Mouse (Mus musculus): ENCODE measurements around the gene Ccar1. TPM values are rescaled to one million over a fixed set of nuclear protein-coding genes. Genes with fewer than 3 reads are reported as not detected.
"Not testable (repeated sequence)": the region's sequence is repeated elsewhere in the genome, so short reads cannot be mapped to it uniquely, and the experiment has no call there.

Ccar1 gene
- total RNA-seq, 4 experiments from 2014 or later, result 47.1 to 78.2 (median 61.6) TPM

- peak; percentile 12 for DNase-seq
Measured at GRCm38 (mm10) chr10:62725771-62726687, 66.1 kb downstream of the Ccar1 start, which contains the start of gene Stox1. Stox1 (minus strand) TSS chr10:62726128.

GRCm38 (mm10) chr10:62724936-62725335 is 67.2 kb downstream of the Ccar1 start:
- no peak for DNase-seq

GRCm38 (mm10) chr10:62722701-62723100 is 69.4 kb downstream of the Ccar1 start:
- no peak for DNase-seq

- DNase-seq, result not testable (repeated sequence)
Measured at GRCm38 (mm10) chr10:62720574-62720973, 71.5 kb downstream of the Ccar1 start.

DNA sequence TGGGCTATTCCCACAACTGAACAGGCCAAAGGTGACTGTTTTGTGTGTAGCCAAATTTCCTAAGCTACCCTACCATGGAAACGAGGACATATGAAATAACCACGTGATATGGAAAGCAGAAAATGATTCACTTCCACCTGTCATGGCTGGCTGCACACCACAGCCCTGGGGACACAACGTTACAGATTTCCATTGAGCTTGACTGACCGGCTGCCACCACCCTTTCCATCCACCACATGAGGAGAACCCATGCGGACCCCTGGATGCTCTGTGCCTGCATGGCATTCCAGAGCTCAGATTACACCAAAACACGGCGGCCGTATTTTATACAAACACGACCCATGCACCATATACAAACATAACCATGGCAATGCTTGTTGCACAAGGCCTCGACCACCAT is 78.6 kb downstream of the Ccar1 start:
- no peak for DNase-seq

DNA sequence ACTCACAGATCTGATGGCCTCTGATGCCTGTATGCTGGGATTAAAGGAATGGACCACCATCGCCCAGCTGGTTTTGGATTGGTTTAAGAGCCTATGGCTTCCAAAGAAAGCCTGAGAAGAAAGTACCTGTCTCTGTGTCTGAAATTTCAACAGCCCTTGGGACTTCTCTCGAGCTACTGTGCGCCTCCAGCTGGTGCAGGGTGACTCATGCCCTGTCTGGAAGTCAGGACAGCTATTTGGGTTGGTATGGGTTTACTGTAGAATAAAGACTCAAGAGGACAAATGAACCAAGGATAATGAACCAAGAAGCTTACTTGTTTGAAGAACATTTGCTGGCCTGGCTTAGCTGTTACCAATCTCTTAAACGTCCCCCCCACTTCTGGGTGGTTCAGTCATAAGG is 88.5 kb downstream of the Ccar1 start:
- no peak for DNase-seq

- no peak for DNase-seq
Measured at GRCm38 (mm10) chr10:62702436-62702835, 89.7 kb downstream of the Ccar1 start.

Other genes with a start within 250 kb of the Ccar1 start
- 10 to 100 TPM; 57.5 to 70.5 (median 65.4) TPM for gene Kif1bp, start 213.8 kb downstream of the Ccar1 start, total RNA-seq (2022)
- gene Ddx21, start 190.0 kb downstream of the Ccar1 start, total RNA-seq (2022), result 10 to 100 TPM; 59.1 to 63.0 (median 59.5) TPM
- 100 to 1,000 TPM; 110 to 134 (median 120) TPM for gene Ddx50, start 141.1 kb downstream of the Ccar1 start, total RNA-seq (2022)
- gene Stox1, start 66.2 kb downstream of the Ccar1 start, total RNA-seq (2022), result 1 to 10 TPM in 2 of 4 experiments, under 1 TPM in 2; 0.66 to 1.2 (median 0.99) TPM
- gene Tet1, start 116.7 kb upstream of the Ccar1 start, total RNA-seq (2022), result 1 to 10 TPM; 3.5 to 6.6 (median 5.2) TPM
- gene Slc25a16, start 128.3 kb upstream of the Ccar1 start, total RNA-seq (2022), result 10 to 100 TPM; 40.4 to 49.6 (median 42.9) TPM
- gene Dna2, start 154.7 kb upstream of the Ccar1 start, total RNA-seq (2022), result 1 to 10 TPM in 2 of 4 experiments, under 1 TPM in 2; 0.58 to 1.4 (median 1.0) TPM
- gene Rufy2, start 187.9 kb upstream of the Ccar1 start, total RNA-seq (2022), result 10 to 100 TPM; 17.3 to 39.9 (median 27.8) TPM
- 10 to 100 TPM; 33.2 to 80.1 (median 50.9) TPM for gene Hnrnph3, start 231.9 kb upstream of the Ccar1 start, total RNA-seq (2022)
- gene Pbld2, start 232.0 kb upstream of the Ccar1 start, total RNA-seq (2022), result 1 to 10 TPM; 4.4 to 6.3 (median 5.1) TPM